Mouse (Mus musculus) c-Kit-positive CD71-negative TER-119-negative erythroid progenitor cells, embryonic 14.5 days (primary cell): ENCODE measurements around the gene Ces2b.
"Not testable (repeated sequence)": the region's sequence is repeated elsewhere in the genome, so short reads cannot be mapped to it uniquely, and the experiment has no call there.

Experiments
- DNase-seq: peaks from one replicate; pipeline ENCODE4 v3.0.0-alpha.2; 2013; ENCODE audit warnings: low read depth

Gene Ces2b

DNA sequence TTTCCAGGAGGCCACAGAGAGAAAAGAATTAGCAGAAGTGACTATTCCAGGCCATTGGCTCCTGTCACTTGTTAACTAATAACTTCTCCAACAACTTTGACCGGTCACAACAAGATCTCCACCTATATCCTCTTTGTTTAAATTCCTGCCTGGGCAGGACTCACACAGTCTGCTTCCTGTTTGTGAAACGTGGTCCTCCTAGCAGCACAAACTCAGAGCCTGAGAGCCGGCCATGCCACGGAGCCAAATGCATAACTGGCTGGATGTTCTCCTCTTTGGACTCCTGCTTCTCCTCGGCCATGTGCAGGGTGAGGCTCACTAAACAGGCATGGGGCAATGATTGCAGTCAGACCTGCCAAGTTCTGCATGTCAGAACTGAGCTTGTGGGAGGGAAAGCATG is at the start of gene Ces2b:
TSS of gene Ces2b (plus strand) at position 133 of the 400 bp plus-strand sequence.
- no peak for DNase-seq

DNA sequence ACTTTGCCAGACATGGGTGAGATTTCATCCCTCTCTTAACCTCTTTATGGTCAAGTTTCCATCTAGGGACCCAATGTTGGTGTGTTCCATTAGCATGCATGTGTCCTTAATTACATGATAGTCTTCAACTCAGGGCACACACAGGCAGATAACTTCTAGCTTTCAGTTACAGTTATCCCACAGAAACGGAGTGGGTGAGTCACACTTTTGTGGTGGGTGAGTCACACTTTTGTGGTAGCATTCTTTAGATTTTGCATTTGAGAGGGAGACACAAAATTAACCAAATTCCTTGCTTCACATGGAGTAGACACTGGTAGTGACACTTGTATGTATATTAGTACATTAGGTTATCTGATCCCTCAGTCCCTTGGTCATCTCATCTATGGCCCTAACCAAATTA is 44.3 kb upstream of the Ces2b start:
- peak; percentile 3 for DNase-seq

DNA sequence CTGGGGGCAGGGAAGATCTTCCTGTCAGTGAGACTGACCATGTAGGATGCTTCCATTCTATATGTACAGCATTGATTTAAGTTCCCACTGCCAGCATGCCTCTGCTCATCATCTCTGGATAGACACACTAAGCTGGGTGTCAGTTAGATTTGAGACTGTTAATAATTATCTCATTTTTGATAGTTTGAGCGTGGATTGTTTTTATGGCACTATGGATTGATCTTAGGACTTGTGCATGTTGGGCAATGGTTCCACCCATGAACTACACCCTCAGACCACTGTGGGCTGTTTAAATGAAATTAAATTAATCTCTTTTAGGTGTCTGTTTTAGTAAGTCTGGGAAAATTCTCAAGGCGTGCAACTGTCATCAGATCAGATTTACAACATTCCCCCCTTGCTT is 42.4 kb upstream of the Ces2b start:
- no peak for DNase-seq

DNA sequence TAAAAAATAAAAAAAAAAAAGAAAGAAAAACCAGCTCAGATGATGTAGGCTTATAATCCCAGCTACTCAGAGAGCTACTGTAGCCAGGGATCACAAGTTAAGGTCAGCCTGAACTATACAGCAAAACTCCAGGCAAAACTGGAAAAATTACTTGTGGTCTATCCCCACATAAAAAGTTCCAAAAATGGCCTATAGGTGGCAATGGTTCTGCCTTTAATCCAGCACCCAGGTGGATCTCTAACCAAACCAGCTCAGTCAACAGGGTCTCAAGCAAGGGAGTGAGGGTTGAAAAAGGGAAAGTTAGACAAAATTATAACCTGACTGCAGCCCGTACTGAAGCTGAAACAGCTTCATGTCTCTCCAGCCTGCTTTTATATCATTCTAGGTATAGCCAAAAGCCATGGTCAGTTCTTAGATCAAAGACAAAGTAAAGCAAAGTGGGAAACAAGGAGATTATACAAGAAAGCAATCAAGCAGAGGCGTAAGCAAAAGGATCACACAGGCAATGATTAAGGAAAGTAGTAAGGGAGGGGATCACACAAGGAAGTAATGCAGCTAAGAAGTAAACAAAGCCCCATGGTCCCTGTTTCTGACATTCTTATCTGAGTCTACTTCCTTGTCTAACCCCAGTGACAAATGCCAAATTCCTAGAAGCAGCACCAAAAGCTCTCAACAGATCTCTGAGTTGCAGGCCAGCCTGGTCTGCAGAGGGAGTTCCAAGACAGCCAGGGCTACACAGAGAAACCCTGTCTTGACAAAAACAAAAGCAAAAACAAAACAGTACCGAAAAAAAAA is 41.3 kb upstream of the Ces2b start:
- DNase-seq: peak; percentile 18

GRCm38 (mm10) chr8:104799385-104799784 is 32.0 kb upstream of the Ces2b start:
- DNase-seq: no peak

- DNase-seq: no peak
These were observed 25.2 kb upstream of the Ces2b start for GRCm38 (mm10) chr8:104806127-104806526.

GRCm38 (mm10) chr8:104808542-104809413 is 22.6 kb upstream of the Ces2b start:
- DNase-seq: no peak

DNA sequence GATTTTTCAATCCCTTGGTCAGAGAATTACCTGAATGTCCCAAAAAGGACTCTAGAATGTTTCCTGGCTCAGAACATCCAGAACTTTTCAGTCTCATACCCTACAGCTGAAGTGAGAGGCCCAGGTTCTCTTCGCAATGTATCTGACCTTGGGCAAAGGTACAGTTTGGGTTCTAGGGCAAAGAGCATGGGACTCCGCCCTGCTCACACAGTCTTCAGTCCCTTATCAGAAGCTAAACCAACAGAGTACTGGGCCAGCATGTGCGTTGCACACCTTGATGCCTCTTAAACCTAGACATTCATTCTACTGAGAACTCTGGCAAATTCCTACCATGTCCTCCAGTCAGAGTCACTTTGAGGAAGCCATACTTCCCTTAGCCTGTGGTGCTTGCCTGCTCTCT is 21.9 kb upstream of the Ces2b start:
- no peak for DNase-seq

DNA sequence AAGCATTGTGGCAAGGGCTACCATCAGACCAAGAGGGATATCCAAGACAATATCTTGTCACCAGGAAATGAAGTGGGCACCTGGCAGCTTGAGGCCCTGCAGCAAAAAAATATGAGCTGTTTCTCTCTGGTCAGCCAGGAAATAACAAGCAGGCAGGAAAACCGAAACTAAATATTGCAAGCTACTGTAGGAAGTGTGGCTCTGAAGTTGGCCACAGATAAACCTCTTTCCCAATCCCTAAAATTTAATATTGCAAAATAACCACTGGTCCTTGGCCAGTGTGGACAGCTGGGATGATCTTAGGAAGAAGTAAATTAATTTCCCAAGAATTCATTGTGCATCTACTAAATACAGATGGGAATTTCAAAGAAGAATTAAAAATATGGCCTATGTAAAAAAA is 4.5 kb upstream of the Ces2b start:
- DNase-seq: no peak

- no peak for DNase-seq
These were observed 3.2 kb upstream of the Ces2b start for GRCm38 (mm10) chr8:104828221-104828620.

- no peak for DNase-seq
These were observed 10.1 kb downstream of the Ces2b start for GRCm38 (mm10) chr8:104841360-104842078.

GRCm38 (mm10) chr8:104846831-104847230 is 15.5 kb downstream of the Ces2b start, which contains the start of gene Ces2c:
TSS of gene Ces2c (plus strand) at chr8:104847068.
- no peak for DNase-seq

GRCm38 (mm10) chr8:104847741-104848462 is 16.5 kb downstream of the Ces2b start:
- DNase-seq: no peak

DNA sequence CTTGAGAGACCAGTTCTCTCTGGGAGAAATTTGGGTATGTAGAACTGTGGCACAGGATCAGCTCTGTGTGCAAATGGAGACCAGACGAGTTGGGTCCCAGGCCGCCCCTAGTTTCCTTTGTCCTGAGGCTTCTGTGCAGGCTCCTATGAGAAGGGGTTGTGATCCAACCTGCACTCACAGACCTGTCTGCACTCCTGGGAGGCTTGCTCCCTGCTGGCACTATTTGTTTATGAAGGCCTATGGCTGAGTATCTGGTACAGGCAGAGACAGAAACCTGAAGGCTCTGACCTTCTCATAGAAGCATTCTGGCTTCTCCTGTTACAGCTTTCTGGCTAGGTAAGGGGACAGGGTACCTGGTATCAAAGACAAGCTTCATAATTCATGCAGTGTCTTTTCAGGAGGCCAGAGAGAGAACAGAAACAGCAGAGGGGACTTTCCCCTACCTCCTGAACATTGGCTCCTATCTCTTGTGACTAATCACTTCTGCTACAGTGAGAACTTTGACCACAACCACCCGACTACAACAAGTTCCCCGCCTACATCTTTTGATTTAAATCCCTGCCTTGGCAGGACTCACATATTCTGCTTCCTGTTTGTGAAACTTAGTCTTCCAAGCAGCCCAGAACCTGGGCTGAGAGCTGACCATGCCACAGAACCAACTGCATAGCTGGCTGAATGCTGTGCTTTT is 35.6 kb downstream of the Ces2b start:
- not testable (repeated sequence) for DNase-seq

- not testable (repeated sequence) for DNase-seq
These were observed 37.5 kb downstream of the Ces2b start for GRCm38 (mm10) chr8:104868876-104869275.

GRCm38 (mm10) chr8:104886223-104886926 is 55.0 kb downstream of the Ces2b start:
- not testable (repeated sequence) for DNase-seq
